Mouse (Mus musculus) left cerebral cortex, adult 11 months (tissue): ENCODE data around the gene Dab2ip.

ENCODE experiments used
- DNase-seq: peaks from one replicate; pipeline ENCODE4 v3.0.0; 2022; ENCODE audit warnings: low spot score

Dab2ip gene

DNA sequence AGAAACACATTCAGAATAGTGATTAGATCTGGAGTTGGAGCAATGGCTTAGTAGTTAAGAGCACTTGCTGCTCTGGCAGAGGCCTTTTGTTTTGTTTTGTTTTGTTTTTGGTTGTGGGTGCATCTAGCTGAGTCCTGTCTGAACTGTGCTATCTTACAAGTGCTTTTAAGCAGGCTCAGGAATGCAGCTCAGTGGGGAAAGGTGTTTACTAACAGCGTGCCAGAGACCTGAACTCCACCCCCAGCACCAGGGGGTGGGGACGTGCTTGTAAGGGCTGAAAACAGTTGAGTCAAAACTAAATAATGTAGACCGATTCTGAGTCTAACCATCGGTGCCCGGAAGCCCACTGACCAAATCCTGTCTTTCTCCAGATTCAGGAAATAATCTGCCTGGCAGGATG, 37.7 kb downstream of the Dab2ip start:
- DNase-seq = no peak

DNA sequence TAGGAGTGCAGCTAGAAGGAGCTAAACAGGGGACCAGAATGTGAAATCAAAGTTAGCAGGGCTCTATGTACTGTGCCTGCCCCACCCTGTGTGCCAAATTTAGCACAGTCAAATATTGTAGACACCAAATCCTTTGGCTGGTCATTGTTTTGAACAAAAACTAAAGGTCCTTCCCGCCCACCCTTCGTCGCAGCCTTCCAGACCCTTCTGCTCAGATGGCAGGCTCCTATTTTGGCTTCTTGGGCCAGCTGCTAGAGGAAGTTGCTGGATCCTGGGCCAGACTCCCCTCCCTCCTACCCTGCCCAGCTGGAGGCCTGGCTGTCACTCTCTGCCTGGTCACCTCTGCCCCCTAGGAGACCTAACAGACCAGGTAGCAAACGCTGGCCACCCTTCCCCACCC, 38.7 kb downstream of the Dab2ip start:
- no peak for DNase-seq

DNA sequence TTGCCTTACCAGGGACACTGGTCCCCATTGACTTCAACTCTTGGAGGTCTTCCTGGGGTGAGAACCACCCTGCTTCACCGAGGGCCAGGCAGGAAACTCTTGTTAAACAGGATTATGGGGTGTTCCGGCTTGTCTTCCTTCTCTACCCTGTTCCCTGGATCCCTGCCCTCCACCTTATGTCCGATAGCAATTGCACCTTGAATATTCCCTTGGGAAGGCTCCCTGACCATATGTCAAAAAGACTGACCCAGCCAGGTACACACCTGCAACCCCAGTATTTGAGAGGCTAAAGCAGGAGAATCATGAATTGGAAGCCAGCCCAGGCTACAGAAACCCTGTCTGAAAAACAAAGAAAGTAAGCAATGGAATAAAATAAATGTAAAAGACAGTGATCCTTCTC, 40.8 kb downstream of the Dab2ip start:
- no peak for DNase-seq

DNA sequence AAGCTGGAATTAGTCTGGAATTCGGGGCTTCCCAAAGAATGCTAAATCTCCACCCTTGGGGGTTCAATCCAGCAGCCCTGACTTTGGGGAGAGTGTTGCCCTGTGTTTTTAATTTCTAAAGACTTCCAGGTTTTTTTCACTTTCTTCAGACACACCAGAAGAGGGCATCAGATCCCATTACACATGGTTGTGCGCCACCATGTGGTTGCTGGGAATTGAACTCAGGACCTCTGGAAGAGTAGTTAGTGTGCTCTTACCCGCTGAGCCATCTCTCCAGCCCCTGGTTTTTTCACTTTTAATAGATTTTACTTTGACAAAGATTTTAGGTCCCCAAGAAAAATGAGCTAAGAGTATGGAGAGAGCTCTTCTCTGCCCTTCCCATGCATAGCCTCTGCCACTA, 43.6 kb downstream of the Dab2ip start:
- no peak for DNase-seq

DNA sequence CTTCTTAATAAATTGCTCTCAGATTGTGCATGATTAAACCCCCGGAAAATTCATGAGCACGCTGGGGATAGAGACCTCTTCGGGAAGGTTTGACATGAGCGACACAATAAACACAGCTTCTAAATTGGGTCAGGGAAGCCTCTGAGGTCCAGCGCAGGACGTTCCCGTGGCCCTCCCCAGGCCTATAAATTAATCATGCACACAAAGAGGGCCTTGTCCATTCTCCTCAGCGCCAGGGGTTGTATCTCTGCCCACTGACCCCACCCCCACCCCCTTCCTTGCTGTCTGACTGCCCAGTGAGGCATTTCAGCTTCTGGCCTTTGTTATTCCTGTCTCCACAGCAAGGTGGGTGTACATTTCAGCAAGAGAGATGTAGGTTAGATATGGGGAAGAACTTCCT, 49.4 kb downstream of the Dab2ip start:
- DNase-seq = no peak

DNA sequence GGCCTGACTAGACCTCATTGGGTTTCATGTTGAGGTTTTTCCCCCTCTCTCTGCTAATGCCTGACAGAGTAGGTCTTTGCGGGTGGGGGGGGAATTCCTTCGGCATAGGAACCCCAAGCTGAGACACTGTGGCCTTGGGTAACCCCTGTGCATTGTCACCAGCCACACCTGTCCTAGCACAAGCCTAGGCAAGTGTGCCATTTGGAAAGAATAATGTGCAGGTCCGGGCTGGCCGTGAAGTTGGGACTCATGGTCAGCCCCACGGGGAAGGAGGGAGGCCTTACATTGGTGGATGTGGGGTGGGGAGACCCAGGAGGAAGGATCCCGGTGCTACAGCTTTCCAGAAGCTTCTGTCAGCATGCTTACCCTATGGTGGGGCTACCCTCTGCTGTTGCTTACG, 50.8 kb downstream of the Dab2ip start:
- no peak for DNase-seq

DNA sequence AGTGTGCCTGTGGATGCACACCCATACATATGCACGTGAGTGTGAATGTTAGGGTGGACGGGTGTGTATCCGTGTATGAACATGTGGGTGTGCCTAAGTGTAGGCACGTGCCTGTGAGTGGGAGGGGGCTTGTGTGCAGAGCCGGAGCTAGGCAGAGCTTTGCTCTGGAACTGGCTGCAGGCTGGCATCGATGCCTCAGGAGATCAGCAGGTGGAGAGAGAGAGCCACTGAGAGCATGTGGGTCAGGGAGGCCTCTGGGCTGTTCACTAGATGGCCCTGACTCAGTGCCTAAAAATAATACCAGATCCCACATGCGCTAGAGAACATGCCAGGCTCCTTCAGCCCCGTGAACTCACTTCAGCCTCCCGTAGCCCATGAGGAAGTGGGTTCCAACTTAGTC, 51.3 kb downstream of the Dab2ip start:
- DNase-seq = peak; percentile 61

DNA sequence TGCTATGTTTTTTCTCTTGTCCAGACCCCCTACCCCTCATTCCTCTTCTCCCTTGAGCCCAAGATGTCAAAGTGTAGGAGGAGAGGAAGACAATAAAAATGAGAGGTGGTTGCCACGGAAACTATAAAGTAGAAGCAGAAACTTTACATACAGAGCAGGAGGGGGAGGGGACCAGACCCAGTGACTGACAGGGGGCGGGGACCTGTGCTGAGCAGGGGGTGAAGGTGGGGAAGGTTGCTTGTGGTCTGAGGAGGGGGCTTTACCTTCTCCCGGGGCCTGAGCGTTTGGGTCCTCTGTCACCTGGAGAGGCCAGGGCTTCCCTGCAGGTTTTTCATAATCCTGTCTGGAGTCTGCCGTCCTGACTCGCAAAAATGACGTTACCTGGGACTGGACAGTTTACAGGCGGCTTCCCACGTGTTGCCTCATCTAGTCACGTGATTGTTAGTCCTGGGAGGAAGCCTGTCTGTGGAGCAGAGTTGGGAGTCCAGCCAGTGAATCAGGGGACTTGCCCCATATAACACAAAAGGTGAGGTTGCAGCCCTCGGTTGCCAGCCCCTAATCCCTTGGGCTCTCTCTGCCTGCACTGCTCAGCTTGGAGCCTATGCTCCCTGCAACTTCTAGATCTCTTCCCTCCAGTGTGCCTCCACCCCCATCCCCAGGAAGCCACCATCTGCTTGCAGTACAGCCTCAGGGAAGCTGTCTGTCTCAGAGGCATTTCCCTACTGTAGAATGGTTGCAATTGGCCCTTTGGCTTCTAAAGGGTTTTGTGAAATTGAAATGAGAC, 52.3 kb downstream of the Dab2ip start:
- peak; percentile 40 for DNase-seq

DNA sequence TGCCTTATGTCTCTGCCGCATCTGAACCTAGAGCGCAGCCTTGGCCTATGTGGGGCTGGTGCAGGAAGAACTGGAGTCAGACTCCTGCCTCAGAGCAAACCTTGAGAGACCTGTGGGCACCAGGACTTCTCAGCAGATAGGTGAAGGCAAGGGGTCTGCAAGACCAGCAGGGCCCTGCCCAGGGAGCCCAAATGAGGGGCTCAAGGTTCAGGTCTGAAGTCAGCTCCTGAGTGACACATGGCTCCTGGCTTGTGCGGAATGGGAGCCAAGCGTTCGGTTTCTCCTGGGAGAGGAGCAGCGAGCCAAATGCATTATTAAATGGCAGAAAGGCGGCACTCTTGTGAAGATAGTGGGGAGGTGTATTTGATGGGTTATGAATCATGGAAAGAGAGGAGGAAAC, 52.9 kb downstream of the Dab2ip start:
- no peak for DNase-seq

DNA sequence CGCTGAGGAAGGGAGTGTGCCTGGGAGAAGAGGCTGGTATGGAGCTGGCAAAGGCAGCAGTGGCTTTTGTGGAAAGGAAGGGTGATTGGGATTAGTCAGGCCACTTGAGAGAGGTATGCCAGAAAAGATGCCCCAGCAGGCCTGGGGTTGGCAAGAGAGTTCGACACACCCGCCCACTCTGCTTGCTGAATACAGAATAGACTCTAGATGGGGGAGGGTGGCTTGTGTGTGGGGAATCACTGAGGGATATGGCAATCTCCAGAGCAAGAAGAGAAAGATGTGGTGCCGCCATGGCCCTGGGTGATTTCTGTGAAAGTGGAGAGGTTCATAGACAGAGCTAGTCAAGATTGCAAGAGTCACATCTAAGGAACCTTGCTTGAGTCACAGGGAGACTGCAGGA, 53.6 kb downstream of the Dab2ip start:
- DNase-seq = no peak

DNA sequence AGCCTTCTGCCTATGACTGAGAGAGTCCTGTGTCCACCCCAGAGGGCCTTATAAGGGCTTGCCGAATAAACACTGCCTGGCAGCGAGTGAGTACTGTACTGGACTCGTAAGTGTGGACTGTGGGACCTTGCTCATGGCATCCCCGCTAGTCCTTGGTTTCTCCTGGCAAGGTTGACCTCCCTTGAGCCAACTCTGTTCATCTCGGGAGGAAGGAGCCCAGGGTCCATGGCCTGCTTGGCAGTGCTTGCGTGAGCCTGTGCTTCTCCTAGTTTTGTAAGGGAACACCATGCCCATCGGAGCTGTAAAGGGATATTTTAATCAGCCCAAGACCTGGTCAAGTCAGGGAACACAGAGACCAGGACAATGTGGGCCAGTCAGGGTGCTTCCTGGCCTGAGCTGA, 54.2 kb downstream of the Dab2ip start:
- no peak for DNase-seq

DNA sequence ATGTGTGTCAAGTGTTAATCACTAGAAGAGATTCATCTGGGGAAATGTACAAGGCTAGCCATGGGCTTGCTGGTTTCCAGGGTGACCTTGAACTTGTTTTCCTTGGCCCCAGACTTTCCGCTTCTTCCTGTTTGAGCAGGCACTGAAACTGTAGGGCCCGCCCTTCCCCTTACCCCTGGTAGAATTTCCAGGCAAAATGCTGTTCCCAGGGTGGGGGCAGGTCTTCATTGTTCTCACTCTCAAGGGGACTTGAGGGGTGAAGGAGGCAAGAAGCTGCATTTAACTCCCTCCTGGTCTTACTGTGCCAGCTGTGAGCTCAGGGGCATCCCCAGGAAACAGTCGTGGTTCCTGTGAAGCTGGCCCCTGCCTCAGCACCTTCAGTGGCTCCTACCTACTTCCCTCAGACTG, 55.9 kb downstream of the Dab2ip start:
- no peak for DNase-seq

DNA sequence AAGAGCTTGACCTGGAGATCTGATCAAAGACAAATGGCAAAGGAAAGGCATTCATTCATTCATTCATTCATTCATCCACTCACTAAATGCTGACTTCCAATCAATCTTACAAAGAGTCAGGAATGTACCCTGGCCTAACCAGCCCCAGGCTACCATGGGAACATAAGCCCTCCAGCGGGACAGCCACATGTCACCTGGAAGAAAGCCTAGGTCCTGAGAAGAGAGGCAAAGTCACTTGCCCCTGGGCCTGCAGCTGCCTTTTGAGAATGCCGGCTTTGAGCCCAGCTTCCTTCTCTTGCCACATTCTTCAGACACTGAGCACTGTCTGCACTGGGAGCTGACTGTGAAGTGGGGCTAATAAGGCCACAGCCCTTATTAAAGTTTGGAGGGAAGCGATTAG, 56.3 kb downstream of the Dab2ip start:
- DNase-seq = no peak

DNA sequence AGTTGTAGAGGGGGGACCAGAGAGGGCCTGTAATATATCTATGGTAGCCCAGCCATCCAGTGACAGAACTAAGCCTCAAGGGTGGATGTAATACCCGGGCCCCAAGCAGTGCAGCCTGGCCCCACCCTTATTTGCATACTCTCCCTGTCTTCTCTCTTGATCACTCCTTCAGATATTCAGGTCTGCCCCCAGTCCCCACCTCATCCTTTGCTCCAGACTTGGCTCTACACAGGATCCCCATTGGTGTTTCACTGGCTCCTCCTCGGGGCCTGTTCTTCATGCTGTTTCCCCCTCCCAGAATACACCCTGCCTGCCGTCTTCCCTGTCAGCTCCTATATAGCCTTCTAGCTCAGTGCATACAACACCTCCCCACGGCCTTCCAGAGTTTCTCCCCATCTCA, 57.3 kb downstream of the Dab2ip start:
- DNase-seq = no peak

DNA sequence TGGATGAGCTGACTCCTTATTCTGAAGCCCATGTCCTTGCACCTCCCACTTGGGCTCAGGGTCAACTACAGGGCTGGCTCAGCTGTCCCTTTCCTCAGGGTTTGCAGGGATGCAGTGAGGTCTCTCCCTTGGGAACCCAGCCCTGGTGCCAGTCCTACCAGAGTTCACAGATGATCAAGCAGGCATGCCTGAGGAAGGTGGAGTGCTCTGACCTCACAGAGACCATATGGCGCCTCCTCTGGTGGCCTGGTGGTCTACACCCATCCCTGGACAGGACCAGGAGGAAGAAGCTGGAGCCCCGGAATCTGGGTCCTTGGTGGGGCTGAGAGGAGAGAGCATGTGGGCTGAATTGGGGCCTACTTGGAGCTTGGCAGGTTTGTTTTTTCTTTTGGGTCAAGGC, 57.9 kb downstream of the Dab2ip start:
- DNase-seq = no peak

DNA sequence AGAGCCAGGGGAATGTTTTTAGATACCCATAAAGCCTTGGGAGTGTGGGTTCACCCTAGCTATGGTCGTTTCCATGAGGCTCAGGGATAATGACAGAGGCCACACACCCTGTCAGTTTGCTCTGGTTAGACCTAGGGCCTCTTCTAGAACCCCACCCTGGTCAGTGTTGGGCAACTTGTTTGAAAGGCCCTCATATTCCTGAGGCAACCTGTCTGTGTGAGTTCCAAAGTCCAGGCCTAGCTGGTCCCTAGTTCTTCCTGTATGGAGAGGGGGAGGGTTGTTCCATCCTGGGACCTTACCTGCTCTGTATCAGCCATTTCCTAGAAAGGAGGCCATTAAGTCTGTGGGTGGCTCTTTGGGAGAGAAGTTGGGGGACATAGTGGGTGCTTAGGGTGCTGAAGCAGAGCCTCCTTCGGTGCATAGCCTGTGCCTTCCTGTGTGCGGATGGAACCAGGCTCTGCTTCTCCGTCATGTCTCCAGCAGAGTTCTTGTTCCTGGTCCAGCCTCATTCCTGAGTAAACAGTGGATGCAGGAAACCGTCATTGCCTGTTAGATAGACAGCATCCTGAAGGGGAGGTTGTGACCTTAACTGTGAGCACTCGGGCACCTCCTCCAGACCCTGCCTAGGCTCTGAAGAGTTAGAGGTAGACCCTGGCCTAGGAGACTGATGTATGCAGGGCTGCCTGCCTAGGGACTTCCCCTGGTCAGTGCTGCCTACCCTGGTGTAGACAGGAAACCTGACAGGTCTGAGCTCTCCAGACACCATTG, 59.0 kb downstream of the Dab2ip start:
- no peak for DNase-seq

DNA sequence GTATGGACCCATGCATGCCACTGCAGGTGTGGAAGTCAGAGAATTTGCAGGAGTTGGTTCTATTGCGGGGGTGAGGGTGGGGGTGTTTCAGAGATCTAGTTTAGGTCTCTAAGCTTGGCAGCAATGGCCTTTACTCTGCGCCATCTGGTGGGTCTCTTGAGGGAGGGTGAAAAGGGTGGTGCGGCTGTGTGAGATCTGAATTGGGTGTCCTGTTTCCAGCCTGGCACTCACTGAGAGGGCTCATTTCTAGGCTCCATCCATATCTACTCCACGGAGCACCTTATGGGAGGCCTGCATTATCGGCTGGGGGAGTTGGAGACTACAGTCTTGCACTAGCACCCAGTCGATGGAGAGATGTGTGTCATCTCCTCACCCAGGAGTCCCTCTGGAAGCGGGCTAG, 60.9 kb downstream of the Dab2ip start:
- DNase-seq = no peak

DNA sequence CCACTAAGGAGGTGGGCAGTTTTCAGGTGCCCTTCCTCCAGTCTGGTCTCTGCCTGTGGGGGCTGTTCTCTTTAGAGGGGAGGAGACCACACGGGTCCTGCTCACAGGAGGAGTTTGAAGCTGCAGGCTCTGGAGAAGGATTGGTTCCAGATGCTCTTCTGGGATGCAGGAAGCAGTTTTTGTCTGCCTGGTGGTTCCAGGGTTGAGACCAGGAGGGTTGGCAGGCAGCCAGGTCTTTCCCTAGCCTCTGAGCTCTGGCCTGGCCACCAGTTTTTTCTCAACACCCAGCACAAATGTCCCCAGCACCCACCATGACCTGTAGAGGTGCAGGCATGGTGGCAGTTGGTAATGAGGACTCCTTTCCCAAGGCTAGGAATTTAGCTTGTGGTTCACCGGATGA, 61.5 kb downstream of the Dab2ip start:
- DNase-seq = no peak

DNA sequence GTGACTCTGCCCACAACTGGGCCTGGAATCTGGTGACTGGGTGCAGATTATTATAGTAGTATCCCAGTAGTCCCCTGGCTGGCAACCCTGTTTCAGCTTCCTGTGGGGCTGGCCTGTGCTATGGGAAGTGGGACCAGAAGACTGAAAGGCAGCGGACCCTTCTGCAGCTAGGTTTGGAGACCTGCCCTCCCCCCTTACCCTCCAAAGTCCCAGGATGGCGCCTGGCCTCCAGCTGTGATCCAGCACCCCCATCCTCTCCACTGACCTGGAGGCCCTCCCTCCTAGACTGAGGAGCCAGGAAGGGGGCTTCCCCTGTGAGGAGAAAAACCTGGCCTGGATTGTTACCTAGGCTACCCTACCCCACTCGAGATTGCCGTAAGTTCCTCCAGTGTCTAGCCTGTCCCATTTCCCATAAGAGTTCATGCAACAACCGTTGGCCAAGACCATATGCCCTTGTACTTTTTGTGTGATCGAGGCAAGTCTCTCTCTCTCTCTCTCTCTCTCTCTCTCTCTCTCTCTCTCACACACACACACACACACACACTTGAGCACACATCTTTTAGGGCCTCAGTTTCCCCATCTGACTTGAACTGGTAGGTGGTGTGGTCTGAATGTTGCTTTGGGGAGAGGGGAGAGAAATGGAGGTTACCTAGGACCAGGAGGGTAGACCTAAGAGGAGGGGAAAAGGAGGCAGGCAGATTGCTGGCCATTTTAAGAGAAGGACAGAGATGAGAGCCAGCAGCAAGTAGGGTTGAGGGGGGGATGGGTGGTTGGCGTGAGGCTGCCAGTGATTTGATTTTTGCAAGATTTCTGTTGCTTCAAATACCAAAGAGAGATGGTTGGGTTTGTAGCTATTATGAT, 62.5 kb downstream of the Dab2ip start:
- DNase-seq = no peak

DNA sequence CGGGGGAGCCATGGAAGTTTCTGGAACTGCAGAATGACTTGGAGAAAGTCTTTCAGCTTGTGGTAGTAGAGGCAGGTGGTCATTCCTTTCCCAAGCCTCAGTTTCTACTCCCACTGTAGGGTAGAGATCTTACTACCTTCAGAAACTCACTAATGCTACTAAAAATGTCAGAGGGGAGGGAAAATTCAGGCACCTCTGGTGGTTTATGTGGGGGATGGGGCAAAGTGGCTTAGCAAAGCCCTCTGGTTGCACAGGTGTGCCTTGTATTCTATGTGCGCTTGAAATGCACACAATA, 63.1 kb downstream of the Dab2ip start:
- no peak for DNase-seq

DNA sequence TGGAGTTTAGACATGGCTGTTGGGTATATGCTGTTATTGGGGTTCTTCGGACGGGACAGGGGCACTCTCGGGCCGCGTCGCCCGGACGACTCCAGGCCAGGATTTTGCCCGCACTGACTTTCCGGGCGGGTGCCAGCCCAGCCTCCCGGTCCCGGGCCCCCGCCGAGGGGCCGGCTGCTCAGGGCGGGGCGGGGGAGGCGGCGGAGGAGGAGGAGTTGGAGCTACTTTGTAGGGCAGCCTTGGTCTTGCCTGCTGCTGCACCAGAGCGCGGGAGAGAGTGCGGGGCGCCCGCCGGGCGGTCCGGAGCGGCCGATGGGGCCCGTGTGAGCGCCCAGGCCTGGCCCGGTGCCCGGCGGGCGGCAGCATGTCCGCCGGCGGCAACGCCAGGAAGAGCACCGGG, 63.7 kb downstream of the Dab2ip start:
- no peak for DNase-seq

DNA sequence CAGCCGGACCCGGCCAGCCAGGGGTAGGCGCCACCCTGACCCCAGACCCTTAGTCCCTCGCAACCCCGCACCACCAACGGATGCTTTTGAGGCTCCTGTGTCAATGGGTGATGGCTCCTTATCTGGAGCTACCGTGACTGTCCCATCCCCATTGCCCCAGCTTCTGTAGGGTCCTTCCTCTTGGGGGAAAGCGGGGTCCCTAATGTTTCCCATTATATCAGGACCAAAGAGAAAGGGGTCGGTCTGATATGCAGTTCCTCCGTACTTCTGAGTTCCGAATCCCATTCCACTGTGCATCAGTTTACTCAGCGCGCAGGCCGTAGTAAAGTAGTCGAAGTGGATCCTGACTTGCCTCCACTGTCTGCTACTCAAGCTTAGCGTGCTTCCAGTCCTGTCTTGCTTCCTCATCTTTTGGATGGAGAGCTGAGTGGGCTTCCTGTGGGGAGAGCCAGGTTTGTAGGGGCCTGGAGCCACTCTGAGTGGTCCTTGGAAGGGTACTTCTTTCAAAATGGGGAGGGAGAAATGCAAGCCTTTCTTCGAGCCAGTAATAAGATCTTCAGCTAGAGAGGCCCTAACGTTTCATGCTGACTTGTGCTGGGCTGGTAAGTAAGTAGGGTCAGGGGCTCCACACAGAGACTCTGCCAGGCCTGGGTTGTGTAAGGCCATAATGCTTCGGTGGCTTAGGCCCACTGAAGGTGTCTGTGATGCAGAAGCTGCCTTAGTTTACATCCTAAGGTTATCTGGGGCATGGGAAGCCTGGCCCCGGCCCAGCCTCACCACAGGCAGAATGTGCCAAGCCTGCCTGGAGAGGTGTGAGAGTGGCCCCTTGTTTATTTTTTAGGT, 64.4 kb downstream of the Dab2ip start:
- DNase-seq = no peak
